Mouse (Mus musculus): ENCODE measurements around the gene Adarb1.

Gene Adarb1

DNA sequence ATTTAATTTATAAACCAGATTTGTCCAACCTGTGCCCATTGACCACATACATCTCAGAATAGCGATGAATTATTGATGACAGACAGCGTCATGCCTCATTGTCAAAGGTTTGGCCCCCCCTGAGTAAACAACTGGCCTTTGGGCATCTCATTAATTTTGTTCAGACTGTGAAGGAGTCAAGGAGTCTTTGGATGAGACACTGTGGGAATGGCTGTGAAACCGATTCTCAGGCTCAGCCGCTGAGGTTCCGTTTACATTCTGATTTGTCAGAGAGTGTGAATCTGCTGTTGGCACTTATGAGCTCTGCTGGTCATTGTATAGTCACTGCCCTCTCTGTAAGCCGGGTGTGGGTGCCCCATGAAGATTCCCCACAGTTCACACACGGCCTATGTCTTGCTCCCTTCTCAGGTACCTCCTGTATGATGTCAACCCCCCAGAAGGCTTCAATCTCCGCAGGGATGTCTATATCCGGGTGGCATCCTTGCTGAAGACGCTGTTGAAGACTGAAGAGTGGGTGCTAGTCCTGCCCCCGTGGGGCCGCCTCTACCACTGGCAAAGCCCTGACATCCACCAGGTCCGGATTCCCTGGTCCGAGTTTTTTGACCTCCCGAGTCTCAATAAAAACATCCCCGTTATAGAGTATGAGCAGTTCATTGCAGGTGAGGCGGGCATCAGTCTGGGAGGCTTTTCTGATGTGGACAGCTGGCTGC, 157.7 kb downstream of the Adarb1 start:
- DNase-seq (ENCODE audit: low spot score): no peak

GRCm38 (mm10) chr10:77258704-77259621, 159.1 kb downstream of the Adarb1 start, which contains the start of gene Pofut2:
Gene Pofut2 (plus strand): TSS chr10:77259218.
- DNase-seq (ENCODE audit: low spot score): peak; percentile 98

DNA sequence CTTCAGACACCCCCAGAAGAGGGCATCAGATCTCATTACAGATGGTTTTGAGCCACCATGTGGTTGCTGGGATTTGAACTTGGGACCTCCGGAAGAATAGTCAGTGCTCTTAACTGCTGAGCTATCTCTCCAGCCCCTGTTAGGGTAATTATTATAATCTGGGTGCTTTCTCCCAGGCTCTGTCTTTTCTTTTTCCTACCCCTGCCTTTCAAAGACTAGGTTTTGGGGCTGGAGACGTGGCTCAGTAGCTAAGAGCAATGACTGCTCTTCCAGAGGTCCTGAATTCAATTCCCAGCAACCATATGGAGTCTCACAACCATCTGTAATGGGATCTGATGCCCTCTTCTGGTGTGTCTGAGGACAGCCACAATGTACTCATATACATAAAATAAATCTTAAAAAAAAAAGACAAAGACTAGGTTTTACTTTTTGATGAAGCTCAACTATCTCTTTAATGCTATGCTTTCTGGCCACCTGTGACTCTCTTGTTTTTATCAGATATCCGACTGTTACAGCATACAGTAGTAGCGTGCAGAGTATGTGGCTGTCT, 160.0 kb downstream of the Adarb1 start:
- no peak for DNase-seq (ENCODE audit: low spot score)

DNA sequence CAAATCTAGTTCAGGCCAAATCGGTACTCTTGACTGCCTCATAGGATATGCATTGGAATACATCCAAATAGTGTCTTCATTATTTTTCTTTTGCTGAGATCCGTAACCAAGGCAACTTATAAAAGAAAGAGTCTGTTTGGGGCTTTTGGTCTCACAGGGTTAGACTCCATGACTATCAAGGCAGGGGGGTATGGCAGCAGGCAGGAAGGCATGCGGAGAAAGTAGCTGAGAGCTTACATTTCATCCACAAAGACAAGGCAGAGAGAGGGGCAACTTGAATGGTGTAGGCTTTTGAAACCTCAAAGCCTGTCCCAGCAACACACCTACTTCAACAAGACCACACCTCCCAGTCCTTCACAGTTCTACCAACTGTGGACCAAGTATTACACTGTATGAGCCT, 162.4 kb downstream of the Adarb1 start:
- no peak for DNase-seq (ENCODE audit: low spot score)

DNA sequence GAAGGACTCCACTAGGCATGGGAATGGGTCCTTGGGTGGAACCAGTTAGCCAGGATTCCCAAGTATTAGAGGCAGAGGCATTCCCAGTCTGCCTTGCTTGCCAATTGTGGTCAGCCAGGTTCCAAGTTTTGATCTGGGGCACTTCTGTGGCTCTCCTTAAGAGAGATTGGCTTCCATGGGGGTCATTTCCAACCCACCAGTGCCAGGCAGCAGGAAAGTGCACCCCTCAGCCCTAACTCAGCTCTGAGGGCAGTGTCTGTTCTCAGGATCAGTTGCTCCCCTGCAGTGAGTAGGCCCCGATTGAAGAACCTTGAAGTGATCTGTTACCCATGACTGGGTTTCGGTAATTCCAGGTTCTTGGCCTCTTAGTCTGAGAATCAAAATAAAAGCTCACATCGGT, 162.8 kb downstream of the Adarb1 start:
- no peak for DNase-seq (ENCODE audit: low spot score)

- DNase-seq (ENCODE audit: low spot score): peak; percentile 90
Measured at GRCm38 (mm10) chr10:77252790-77253189, 165.3 kb downstream of the Adarb1 start.

DNA sequence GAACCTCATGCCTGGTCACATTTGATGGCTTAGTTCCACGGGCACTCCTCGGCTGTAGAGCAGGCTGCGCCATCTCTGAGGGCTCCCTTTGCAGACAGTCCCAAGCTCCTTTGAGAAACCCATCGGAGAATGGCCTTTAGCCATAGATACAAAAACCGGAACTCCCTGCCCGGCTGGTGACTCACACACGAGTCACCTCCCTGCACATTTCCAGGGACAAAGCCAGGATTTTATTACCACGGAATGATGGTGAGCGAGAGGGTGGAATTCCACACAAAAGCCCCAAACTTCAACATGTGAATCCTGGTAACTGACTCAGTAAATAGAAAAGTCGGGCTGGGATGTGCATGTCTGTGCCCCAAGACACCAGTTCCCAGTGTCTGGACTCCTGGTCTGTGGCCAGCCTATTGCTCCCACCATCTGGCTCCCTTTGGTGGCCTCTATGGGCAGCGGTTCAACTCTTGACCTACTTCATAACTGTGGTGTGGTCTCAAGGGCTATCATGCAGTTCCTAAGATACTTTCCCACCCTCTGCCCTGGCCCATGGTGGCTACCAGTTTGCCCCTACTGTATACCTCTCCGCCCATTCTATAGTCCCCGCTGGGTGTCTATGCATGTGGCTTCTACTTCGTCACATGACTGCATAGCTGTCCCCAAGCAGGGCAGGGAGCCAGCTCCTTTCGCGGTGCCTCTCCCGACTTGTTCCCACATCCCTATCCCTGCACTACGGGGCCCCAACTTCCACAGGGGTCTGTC, 166.1 kb downstream of the Adarb1 start:
- DNase-seq (ENCODE audit: low spot score): peak; percentile 91

DNA sequence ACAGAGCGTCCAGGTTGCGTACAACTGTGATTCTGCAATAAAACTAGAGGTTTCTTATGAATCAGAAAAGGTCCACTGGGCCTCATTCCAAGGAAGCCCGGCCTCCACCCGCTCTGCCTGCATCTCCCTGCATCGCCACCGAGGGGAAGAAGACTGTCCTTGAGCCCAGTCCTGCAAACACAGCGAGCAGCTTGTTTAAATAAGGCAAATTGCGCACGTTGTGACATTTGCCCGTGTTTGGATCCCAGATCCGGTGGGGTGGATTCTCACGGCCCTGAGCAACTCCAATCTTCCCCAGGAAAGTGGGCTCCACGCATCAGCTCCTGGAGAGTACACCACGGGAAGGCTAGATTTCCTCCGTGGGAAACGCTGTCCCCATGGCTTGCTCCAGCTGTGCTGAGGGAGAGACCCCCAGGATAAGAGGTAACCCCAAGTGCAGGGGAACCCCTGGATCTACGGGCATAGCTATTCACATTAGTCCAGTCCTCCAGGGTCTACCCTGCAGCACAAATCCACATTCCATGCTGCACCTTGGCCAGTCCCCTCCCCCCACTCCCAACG, 166.8 kb downstream of the Adarb1 start:
- DNase-seq (ENCODE audit: low spot score): peak; percentile 88

- no peak for DNase-seq (ENCODE audit: low spot score)
Measured at GRCm38 (mm10) chr10:77247707-77248106, 170.4 kb downstream of the Adarb1 start.

GRCm38 (mm10) chr10:77247048-77247447, 171.0 kb downstream of the Adarb1 start:
- DNase-seq (ENCODE audit: low spot score): no peak

DNA sequence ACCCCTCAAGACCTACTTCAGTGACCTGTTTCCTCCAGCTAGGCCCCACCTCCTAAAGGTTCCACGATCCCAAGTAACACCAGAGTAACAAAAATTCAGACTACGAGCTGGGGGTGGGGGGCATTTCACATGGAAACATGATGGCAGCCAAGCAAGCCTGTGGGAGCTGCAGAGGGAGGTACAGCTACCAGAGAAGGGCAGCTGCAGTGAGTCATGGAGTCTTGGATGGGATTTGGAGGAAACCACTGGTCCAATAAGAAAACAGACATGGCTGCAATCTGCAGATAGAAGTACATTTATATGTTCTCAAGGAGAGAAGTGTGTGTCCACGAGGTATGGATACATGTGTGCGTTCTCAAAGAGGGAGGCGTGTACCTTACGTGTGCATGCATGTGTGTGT, 173.3 kb downstream of the Adarb1 start:
- no peak for DNase-seq (ENCODE audit: low spot score)

DNA sequence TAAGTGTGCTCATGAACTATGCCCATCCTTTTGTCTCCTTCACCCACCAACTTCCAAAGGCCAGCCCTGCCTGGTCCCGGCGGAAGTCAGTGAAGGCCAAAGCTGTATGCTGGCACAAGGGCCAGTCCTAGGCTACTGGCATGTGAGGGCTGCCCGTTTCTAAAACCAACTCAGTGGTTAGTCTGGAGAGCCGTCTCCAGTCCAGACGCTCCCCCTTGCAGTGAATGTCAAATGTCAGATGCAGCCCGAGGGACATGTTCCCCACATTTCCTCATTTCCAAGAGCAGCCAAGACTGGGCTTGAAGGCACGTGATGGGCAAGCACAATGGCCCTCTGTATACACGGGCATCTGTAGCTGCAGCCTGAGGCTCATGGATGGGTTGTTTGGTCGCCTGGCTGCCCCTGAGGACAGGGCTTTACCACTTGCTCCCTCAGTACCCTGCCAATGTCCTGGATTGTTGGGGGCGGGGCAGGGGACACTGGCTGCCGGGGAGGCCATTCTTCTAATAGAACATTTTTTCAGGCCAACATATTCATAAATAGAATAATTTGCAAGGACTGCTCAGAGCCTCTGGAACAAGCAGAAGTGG, 174.4 kb downstream of the Adarb1 start:
- peak; percentile 48 for DNase-seq (ENCODE audit: low spot score)

- DNase-seq (ENCODE audit: low spot score): no peak
Measured at GRCm38 (mm10) chr10:77242871-77243270, 175.2 kb downstream of the Adarb1 start.

DNA sequence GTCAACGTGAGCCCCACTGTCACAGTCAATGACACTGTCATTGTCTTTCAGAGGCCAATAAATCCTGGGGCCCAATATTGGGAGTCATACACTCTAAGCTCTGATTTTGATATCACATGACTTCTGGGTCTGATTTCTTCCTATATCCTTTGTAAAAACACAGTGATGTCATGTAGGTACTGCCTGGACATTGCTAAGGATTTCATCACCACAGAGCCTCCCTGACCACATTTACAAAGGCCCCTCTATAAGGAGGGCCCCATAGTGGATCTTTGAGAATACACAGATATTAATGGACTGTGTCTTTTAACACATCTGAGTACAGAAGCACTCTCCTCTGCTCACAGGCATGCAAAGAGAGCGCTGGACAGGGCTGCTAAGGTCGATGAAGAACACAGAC, 175.7 kb downstream of the Adarb1 start:
- DNase-seq (ENCODE audit: low spot score): no peak

- DNase-seq (ENCODE audit: low spot score): no peak
Measured at GRCm38 (mm10) chr10:77240764-77241163, 177.3 kb downstream of the Adarb1 start.

Measured in adipocyte (in vitro differentiated cells).